Mouse (Mus musculus) ES-Bruce4 (cell line): ENCODE data around the gene Rcvrn.

Experiments
- CTCF ChIP-seq: IDR thresholded peaks from one replicate; pipeline ENCODE4 v1.8.1; 2011; ENCODE audit warnings: low read depth, low read length
- EP300 ChIP-seq: IDR thresholded peaks from 2 replicates; pipeline ENCODE4 v1.6.1; 2011; ENCODE audit warnings: low read depth, low read length; ENCODE audit not compliant: insufficient read depth
- POLR2A ChIP-seq: IDR thresholded peaks from one replicate; pipeline ENCODE4 v1.8.1; 2011; ENCODE audit warnings: low read length; ENCODE audit not compliant: insufficient read depth

DNA sequence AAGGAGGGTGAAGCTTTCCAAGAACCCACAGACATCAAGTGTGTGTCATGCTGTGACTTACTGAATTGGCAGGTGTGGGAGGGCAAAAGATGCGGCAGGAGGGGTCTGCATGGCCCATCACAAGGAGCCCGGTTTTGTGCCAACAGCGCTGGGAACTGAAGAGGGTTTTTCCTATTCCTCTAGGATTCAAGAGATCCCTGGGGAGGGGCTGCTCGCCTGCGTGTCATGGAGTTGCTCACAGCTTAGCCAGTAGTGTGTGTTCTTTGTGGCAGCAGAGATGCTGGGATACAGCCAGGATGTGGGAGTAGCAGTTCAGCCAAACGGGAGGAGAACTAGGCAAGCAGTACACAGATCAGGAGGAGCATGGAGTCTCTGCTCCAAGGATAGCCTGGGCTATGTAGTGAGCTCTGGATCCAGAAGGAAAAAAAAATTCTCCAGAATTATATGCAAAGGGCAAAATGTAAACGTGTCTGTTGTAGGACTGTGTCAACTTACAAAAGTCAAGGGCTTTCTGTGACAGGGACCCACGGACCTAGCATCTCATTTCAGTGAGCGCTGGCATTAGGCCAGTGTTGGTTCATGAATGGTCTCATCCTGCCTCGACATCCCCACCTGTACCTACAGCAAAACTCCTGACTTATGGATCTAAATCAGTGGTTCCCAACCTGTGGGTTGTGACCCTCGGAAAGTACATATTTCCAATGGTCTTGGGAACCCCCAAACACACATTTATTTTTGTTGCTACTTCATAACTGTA is 46.3 kb upstream of the Rcvrn start:
- no peak for TF ChIP-seq CTCF
- TF ChIP-seq EP300 = no peak
- TF ChIP-seq POLR2A = no peak
